Mouse (Mus musculus) brown adipose tissue, adult 24 weeks (tissue): ENCODE data around the gene Prc1. TPM values are rescaled to one million over a fixed set of nuclear protein-coding genes. Genes with fewer than 3 reads are reported as not detected.

Source experiments
- H3K27ac ChIP-seq: fragments of 200-500 bp; replicated peaks from 2 replicates; pipeline ENCODE4 v1.5.1; 2012; ENCODE audit warnings: low read depth, mild to moderate bottlenecking, low read length
- H3K4me1 ChIP-seq: fragments of 200-500 bp; 2 replicates; pipeline ENCODE4 v1.6.1; 2012; ENCODE audit warnings: low read length, mixed read lengths; ENCODE audit not compliant: control insufficient read depth, insufficient read depth, insufficient read length
- H3K4me3 ChIP-seq: fragments of 200-500 bp; 2 replicates; pipeline ENCODE4 v1.5.1; 2012; ENCODE audit warnings: low read depth, mild to moderate bottlenecking, low read length, moderate library complexity; ENCODE audit not compliant: insufficient read depth
- polyA plus RNA-seq: library from polyadenylated mRNA; stranded (reverse); fragments of >200 nt; gene quantifications from 2 replicates; pipeline ENCODE4 v1.2.4, GENCODE M21; 2012; ENCODE audit not compliant: missing spikeins, insufficient read depth, insufficient read length

Prc1 gene
- 1.3 TPM in 1 of 2 replicates, not detected in the other for polyA plus RNA-seq

DNA sequence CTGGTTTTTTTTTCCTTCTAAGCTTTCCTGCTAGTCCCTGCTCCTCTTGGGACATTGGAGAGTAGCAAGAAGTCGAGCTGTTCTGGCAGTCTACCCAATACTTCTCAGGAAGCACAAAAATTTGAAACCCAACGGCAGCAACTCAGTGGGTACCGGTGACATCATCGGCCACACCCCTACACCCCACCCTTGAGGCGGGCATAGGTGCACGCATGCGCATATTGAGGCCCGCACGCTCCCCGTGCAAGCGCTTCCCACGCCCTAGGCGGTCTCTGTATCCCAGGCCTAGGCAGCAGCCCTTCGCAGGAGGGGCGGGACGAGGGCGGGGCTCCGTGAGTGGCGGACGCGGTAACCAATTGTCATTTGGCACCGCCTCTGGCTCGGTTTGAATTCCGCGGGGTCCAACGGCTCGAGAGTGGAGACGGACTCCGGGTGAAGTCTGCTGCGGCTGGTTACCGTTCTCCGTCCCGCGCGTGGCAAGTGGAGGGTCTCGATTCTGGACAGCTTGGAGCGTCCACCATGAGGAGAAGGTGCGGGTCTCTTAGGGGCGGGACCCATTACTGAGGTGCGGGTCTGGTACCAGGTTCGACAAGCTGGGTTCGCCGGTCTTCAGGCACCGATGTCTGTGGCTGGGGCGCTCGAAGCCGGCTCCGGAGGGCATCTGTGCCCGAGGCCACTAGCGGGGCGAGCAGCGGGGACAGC lies at the start of gene Prc1:
TSS of gene Prc1 (plus strand) at position 389 of the 702 bp plus-strand sequence.
- Histone ChIP-seq H3K4me3 (peak within 1 kb of the TSS; percentile 58), H3K27ac (no peak within 1 kb of the TSS), H3K4me1 (no peaks in the 10 kb centered on the region)

DNA sequence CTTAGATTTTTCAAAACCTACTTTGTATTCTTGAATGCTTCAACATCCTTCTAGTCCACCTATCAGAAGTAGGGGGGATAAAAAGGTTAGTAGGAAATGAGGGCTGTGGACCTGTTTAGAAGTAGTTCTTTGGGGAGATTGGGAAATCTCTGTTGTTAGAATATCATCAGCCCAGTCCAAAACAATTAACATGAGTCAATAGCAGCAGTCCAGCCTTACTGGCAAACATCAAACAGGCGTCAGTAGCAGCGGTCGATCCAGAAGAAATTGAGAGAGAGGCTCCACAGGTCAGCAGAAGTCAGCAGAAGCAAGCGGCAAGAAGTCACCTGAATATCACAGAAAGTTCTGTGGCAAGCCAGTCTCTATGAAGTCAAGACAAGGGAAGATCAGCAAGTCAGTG lies 49.4 kb upstream of the Prc1 start:
- Histone ChIP-seq H3K4me3 (no peak overlapping the region), H3K4me1 (no peaks in the 10 kb centered on the region), H3K27ac (no peak overlapping the region)

DNA sequence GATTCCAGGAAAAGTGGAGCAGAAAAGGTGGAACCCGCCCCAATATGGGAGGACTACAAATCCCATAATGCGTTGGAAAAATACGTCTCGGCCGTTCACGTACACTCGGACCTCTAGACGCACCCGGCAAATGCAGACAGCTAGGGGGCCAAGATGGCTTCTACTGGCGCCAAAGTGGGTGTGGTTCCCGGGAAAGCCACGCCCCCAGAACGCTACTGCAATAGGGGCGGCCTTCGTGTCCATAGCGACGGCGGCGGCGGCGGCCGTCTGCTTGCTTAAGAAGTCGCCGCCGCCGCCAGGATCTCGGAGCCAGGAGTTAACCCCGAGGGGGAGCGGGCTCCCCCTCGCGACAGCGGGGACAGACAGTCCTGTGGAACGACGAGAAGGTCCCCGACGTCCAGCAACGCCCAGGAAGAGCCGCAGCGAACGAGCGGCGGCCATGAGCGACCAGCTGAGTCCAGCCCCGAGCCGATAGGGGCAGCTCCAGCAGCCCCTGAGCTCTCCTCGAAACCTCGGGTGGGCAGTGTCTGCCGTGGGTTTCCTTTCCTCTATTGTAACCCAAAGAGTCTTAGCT lies 48.0 kb upstream of the Prc1 start, which contains the start of gene Ttll13:
TSS of gene Ttll13 (plus strand) at position 229 of the 574 bp plus-strand sequence.
- H3K27ac ChIP-seq: peak within 1 kb of the TSS; percentile 59
- no peaks in the 10 kb centered on the region for H3K4me1 ChIP-seq
- peak within 1 kb of the TSS; percentile 73 for H3K4me3 ChIP-seq

DNA sequence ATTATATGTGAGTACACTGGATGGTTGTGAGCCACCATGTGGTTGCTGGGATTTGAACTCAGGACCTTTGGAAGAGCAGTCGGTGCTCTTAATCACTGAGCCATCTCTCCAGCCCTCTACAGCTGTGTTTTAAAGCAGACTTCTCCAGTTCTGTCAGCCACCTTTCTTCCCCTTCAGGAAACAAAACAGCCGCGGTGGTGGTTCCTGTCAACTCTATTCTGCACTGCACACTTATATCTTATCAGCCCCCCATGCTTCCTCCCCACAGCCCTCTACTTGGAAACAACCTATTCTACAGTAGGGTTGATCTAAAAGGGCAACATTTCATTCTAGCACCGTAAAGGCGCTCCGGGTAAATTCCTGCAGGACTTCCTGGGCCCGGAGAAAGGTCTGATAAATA lies 47.4 kb upstream of the Prc1 start:
- Histone ChIP-seq H3K27ac (no peak overlapping the region), H3K4me3 (peak overlapping the region; percentile 8; the same call in 1 of the 2 replicates), H3K4me1 (no peaks in the 10 kb centered on the region)

DNA sequence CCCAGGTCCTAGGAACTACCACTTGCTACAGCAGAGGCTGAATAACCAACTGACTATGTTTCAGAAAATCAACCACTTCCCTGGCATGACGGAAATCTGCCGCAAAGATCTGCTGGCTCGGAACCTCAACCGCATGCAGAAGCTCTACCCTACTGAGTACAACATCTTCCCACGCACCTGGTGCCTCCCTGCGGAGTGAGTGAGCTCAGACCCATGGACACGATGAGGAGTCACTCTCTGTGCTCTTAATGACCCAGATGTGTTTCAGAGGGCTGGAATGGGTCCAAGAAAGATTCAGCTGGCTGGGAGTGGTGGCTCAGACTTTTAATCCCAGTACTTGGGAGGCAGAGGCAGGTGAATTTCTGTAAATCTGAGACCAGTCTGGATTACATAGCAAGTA lies 41.8 kb upstream of the Prc1 start:
- no peak overlapping the region for H3K4me3 ChIP-seq
- no peak overlapping the region for H3K27ac ChIP-seq
- H3K4me1 ChIP-seq: no peaks in the 10 kb centered on the region

DNA sequence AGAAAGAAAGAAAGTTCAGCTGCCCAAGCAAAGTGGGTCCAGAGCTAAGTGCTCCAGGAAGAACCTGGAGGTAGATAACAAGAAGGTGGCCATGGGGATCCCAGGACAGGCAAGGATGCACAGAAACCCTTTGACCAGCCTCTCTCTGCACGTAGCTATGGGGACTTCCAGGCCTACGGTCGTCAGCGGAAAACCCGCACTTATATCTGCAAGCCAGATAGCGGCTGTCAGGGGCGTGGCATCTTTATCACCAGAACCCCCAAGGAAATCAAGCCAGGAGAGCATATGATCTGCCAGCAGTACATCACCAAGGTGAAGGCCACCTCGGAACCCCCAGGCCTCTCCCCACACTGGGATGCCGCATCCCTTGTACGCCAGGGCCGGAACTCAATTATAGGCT lies 41.4 kb upstream of the Prc1 start:
- Histone ChIP-seq H3K27ac (no peak overlapping the region), H3K4me3 (no peak overlapping the region), H3K4me1 (no peaks in the 10 kb centered on the region)

DNA sequence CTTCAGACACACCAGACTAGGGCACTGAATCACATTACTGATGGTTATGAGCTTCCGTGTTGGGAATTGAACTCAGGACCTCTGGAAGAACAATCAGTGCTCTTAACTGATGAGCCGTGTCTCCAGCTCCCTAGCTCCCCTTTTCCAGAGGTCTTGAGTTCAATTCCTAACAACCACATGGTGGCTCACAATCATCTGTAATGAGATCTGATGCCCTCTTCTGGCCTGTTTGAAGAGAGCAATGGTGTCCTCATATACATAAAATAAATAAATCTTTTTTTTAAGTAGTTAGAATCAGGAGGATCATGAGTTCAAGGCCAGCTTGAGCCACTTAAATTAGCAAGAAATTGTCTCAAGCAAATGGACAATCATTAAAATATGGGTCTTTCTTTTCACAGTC lies 38.3 kb upstream of the Prc1 start:
- H3K27ac ChIP-seq: no peak overlapping the region
- 0 out of 2 replicates have a peak, but pooled peaks cover 5% of the 10 kb centered on the region for H3K4me1 ChIP-seq
- no peak overlapping the region for H3K4me3 ChIP-seq

DNA sequence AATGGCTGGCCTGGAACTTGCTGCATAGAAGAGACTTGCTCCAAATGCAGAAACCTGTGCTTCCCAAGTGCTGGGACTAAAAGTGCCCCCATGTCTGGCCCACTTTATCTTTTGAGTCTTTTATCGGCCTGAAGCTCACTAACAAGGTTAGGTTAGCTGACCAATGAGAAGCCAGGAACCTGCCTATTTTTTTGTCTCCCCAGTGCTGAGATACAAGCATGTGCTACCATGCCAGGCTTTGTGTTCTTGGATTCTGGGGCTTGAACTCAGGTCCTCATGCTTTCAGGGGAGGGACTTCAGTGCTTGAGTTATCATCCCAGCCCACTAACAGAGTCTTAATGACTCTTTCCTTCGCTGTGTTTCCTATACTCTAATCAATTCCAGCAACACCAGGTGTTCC lies 36.5 kb upstream of the Prc1 start:
- H3K4me3 ChIP-seq: no peak overlapping the region

DNA sequence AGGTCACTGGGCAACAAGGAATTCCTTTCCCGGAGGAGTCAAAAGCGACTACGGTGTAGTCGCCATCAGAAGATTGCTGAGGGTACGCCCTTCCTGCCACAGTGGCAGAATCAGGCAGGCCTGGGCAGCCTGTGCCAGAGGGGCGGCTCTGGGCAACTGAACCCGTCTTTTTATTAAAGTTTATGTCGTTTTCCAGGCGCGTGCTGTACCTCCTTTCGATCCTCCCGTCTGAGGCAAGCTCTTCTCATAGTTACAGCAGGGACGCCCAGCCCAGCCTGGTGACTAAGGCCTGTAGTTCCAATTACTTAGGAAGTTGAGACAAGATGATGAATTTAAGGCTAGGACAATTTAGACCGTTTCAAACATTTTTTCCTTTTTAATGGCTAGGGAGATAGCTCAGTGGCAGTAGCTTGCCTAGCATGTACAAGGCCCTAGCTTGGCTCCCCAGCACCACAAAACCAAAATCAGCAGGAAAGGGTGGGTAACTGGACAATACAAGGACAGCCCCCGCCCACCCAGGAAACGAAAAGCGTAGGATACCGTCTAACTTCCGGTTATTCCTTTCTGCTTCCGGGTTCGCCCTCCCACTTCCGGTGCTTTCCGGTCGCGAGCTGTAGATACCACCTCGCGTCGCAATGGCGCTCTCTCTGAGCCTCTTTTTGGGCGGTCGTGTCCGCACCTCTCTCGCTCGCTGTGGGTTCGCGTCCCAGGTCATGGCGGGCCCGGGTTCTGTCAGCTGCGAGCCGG lies 33.5 kb upstream of the Prc1 start, which contains the start of gene Ngrn:
TSS of gene Ngrn (plus strand) at position 591 of the 747 bp plus-strand sequence.
- Histone ChIP-seq H3K4me3 (peak within 1 kb of the TSS; percentile 69), H3K27ac (peak within 1 kb of the TSS; percentile 61), H3K4me1 (0 out of 2 replicates have a peak, but pooled peaks cover 7% of the 10 kb centered on the region)

More for the DNA sequence above, 36.5 kb upstream of the Prc1 start:
- Histone ChIP-seq H3K4me1 (0 out of 2 replicates have a peak, but pooled peaks cover 7% of the 10 kb centered on the region), H3K27ac (no peak overlapping the region)

DNA sequence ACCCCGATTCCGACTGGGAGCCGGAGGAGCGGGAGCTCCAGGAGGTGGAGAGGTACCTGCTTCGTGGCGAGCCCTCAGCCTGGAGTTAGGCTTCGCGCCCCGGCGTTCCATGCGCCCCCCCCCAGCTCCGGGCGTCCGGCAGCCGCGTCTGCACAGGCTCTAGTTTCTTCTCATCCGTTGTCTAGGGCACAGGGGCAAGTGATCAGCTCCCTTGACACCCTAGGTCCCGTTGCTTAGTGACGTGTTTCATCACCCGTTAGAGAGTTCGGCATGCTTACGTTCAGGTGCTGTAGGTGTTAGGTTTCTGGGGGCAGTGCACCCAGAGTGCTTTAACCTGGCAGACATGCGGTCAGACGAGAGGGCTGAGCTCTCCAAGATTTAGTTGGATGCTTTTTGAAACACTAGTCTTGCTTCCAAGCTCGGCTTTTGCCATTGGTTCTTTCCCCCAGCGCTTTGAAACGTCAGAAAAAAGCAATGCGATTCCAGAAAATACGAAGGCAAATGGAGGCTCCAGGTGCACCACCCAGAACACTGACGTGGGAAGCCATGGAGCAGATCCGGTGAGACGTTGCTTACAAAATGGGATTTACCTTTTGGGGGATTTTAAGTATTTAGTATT lies 32.8 kb upstream of the Prc1 start:
- Histone ChIP-seq H3K27ac (peak overlapping the region; percentile 61), H3K4me3 (peak overlapping the region; percentile 69), H3K4me1 (0 out of 2 replicates have a peak, but pooled peaks cover 7% of the 10 kb centered on the region)

DNA sequence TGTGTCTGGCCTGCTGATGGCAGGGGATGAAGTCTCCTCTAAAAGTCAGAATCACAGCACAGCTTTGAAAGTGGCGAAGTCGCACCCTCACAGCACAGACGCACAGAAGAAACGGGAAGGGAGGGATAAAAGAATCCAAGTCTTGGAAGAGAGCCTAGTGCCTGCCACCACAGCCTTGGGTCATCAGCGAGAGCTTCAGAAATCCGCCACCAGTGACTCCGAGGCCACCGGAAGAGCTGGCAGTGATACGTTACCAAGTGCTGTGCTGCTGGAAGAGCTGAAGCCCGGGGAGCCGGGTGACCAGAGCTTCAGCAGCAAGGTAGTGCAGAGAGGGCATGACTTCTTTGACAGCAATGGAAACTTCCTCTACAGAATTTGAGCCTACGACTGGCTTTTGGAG lies 29.6 kb upstream of the Prc1 start:
- no peak overlapping the region for H3K4me3 ChIP-seq

DNA sequence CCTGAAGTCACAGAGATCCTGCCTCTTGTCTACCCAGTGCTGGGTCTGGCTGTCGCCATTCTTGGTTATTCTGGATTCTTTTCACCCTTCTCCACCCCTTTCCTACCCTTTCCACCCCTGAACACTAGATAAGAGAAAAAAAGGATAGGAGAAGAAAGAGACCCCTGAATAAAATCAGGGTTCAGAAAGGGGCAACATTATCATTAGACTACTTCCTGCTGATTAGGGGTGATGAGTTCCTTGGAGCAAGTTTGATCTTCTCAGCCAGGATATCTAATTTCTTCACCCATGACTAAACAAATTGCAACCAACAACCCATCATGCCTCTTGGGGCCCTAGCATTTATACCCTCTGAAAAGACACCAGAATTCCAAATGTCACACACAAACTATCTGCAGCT lies 26.5 kb upstream of the Prc1 start:
- Histone ChIP-seq H3K4me3 (no peak overlapping the region), H3K27ac (no peak overlapping the region), H3K4me1 (peaks cover 8% of the 10 kb centered on the region; the same call in 1 of the 2 replicates)

More for the DNA sequence above, 29.6 kb upstream of the Prc1 start:
- Histone ChIP-seq H3K4me1 (peaks cover 10% of the 10 kb centered on the region; the same call in 1 of the 2 replicates), H3K27ac (no peak overlapping the region)

DNA sequence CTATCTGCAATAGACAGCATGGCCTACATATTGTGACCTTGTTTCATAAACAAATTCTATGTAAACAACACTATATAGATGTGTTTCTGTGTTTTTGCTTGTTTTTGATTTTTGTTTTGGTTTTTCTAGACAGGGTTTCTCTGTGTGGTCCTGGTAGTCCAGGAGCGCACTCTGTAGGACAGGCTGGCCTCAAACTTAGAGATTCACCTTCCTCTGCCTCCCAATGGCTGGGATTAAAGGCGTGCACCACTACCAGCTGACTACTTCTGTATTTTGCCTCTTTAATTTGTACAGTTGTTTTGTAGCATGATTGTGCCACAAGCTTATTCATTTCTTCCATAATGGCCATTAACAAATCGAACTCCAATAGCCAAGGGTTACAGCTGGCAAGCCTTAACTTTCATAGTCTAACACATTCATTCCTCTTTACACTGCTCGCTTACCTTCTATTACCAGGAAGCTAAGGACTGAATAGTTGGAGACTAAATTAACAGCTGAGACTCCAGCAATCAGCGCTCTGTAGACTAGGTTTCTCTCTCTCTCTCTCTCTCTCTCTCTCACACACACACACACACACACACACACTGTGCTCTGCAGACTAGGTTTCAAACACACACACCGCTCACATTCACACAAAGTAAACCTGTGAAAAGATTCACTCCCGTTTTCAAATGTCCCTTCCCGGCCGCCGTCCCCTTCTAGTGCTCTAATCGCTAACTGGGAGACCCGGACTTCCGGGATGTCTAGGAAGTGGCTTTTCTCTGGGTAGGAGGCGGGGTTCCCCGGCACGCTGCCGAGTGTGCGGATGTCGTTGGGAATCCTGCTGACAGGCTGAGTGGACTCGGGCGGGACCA lies 25.1 kb upstream of the Prc1 start, which contains the start of gene Vps33b:
TSS of gene Vps33b (plus strand) at position 753 of the 854 bp plus-strand sequence.
- peak within 1 kb of the TSS; percentile 88 for H3K27ac ChIP-seq
- H3K4me3 ChIP-seq: peak within 1 kb of the TSS; percentile 89

DNA sequence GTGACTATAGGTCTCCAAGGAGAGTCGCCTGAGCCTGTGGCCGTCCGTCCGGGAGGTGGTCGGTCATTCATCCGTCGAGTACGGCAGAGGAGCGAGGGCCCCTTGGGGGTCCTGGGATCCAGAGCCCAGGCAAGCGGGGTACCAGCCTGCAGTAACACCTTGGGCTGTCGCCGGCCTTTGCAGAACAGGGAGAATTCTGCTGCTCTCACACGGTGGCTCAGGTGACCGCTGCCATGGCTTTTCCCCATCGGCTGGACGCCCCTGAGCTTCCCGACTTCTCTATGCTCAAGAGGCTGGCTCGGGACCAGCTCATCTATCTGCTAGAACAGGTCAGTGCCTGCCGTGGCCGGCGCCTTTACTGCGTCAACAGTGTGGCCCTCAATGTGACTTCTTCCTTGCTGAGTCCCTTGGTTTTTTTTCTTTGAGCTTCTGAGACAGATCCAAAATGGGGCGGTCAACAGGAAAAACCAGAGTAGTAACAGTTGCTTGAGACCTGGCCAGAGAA lies 24.4 kb upstream of the Prc1 start:
- peaks cover 8% of the 10 kb centered on the region; the same call in 1 of the 2 replicates for H3K4me1 ChIP-seq
- H3K27ac ChIP-seq: peak overlapping the region; percentile 34; the same call in 1 of the 2 replicates
- H3K4me3 ChIP-seq: peak overlapping the region; percentile 89

More for the DNA sequence above, 25.1 kb upstream of the Prc1 start, which contains the start of gene Vps33b:
- H3K4me1 ChIP-seq: peaks cover 8% of the 10 kb centered on the region; the same call in 1 of the 2 replicates
